8 mouse cellular contexts compared by ENCODE assay signal in genomic region chr2:174900671-174900991, GRCm38 (mm10).
A peak's percentile ranks its signal among the peaks of the same experiment; 100 is the strongest.
DNase-seq lines count a peak whose midpoint lies in the region; ATAC-seq lines count a peak whose summit lies in the region.

No protein-coding gene starts in this region.

- H3K36me3 ChIP-seq in stomach, embryonic 14.5 days (ENCODE audit: control insufficient read depth, insufficient read depth, low read length), result no peaks in the 10 kb centered on the region

- no peaks in the 10 kb centered on the region for H3K9me3 ChIP-seq in stomach, embryonic 14.5 days (ENCODE audit: control insufficient read depth, low read depth, low read length)

- H3K4me2 ChIP-seq in stomach, embryonic 14.5 days (replicated peaks; ENCODE audit: low read depth, low read length), result no peak overlapping the region

- no peak overlapping the region for H3K4me3 ChIP-seq in stomach, embryonic 14.5 days (ENCODE audit: low read depth, low read length)

- peak; percentile 59 for ATAC-seq in frontal cortex, adult (ENCODE audit: low TSS enrichment)
- peak; percentile 25; the same call in 1 of the 2 replicates for ATAC-seq in stomach, embryonic 14.5 days (ENCODE audit: insufficient number of reproducible peaks, insufficient read depth, low FRiP score, low read depth)

- no peak overlapping the region for H3K9ac ChIP-seq in stomach, embryonic 14.5 days (replicated peaks; ENCODE audit: low read depth, low read length)

- H3K27ac ChIP-seq in stomach, embryonic 14.5 days (ENCODE audit: low read length), result no peak overlapping the region

- DNase-seq in layer of hippocampus, adult 11-12 months (ENCODE audit: low spot score), result peak; percentile 38
- no peak for DNase-seq in layer of hippocampus, adult 9-11 months
- peak; percentile 28 for DNase-seq in cerebellum, adult 9-10 months
- DNase-seq in hindlimb bud, embryonic 11.5 days (ENCODE audit: extremely low spot score, low read depth, low spot score), result peak; percentile 39
- DNase-seq in left cerebral cortex, adult 11 months (ENCODE audit: low spot score), result peak; percentile 22
- DNase-seq in mesoderm, embryonic 11.5 days (ENCODE audit: low read depth, low spot score), result peak; percentile 57

- no peaks in the 10 kb centered on the region for H3K27me3 ChIP-seq in stomach, embryonic 14.5 days (ENCODE audit: control insufficient read depth, insufficient read depth, low read length)

- no peaks in the 10 kb centered on the region for H3K4me1 ChIP-seq in stomach, embryonic 14.5 days (ENCODE audit: control insufficient read depth, insufficient read depth, low read length)
